Mouse (Mus musculus) CH12.LX (cell line): ENCODE measurements at regions not wholly inside any gene's neighbourhood (a gene's known extent, or its start where the extent isn't known, plus 50 kb on each side); places are given as distances from the start of the nearest gene placed in this dataset.

Source experiments
- CHD2 ChIP-seq: IDR thresholded peaks from 2 replicates; pipeline ENCODE4 v1.6.1; 2011; ENCODE audit warnings: low read length, improper control_type of control experiment
- CTCF ChIP-seq, 2 experiments: IDR thresholded peaks in 1 of 2; conservative IDR thresholded peaks in 1 of 2; 2 replicates each; pipeline ENCODE4 v1.5.1; 2011 to 2012; ENCODE audit warnings: low read depth in 2 of 2, low read length in 2 of 2, improper control_type of control experiment in 1 of 2, inconsistent platforms in 1 of 2, mild to moderate bottlenecking in 1 of 2, moderate library complexity in 1 of 2
- E2F4 ChIP-seq: IDR thresholded peaks from 2 replicates; pipeline ENCODE4 v1.6.1; 2011; ENCODE audit warnings: low read depth, low read length, improper control_type of control experiment; ENCODE audit not compliant: insufficient replicate concordance
- GABPA ChIP-seq: IDR thresholded peaks from 2 replicates; pipeline ENCODE4 v1.6.1; 2012; ENCODE audit warnings: low read depth, low read length, improper control_type of control experiment, inconsistent platforms; ENCODE audit not compliant: insufficient replicate concordance
- MAFK ChIP-seq: IDR thresholded peaks from 2 replicates; pipeline ENCODE4 v1.6.1; 2011; ENCODE audit warnings: low read length, improper control_type of control experiment; ENCODE audit not compliant: insufficient replicate concordance
- MXI1 ChIP-seq: IDR thresholded peaks from 2 replicates; pipeline ENCODE4 v1.6.1; 2011; ENCODE audit warnings: mild to moderate bottlenecking, low read depth, low read length, improper control_type of control experiment
- NELFE ChIP-seq: IDR thresholded peaks from 2 replicates; pipeline ENCODE4 v1.6.1; 2011; ENCODE audit warnings: low read depth, low read length, improper control_type of control experiment
- POLR2A ChIP-seq: IDR thresholded peaks from 2 replicates; pipeline ENCODE4 v1.6.1; 2011; ENCODE audit warnings: low read depth, mild to moderate bottlenecking, improper control_type of control experiment, low read length
- USF1 ChIP-seq: IDR thresholded peaks from 2 replicates; pipeline ENCODE4 v1.6.1; 2014; ENCODE audit warnings: low read depth, mild to moderate bottlenecking, inconsistent platforms, low read length, improper control_type of control experiment
- ZC3H11A ChIP-seq: IDR thresholded peaks from 2 replicates; pipeline ENCODE4 v1.6.1; 2012; ENCODE audit warnings: low read depth, mild to moderate bottlenecking, inconsistent platforms, low read length, improper control_type of control experiment
- ZKSCAN1 ChIP-seq: IDR thresholded peaks from 2 replicates; pipeline ENCODE4 v1.6.1; 2012; ENCODE audit warnings: low read depth, inconsistent platforms, low read length, improper control_type of control experiment, borderline replicate concordance

- no peak for TF ChIP-seq USF1
- no peak for TF ChIP-seq GABPA
- no peak for TF ChIP-seq ZC3H11A
- TF ChIP-seq CTCF (conservative IDR thresholded peaks at IDR 0.05 in 1 of 2, IDR thresholded peaks at IDR 0.05 in 1 of 2; ENCODE audit: low read depth in 2 of 2, low read length in 2 of 2), result no peak
- TF ChIP-seq POLR2A, result no peak
- TF ChIP-seq E2F4, result no peak
- TF ChIP-seq CHD2, result no peak
- no peak for TF ChIP-seq ZKSCAN1
- no peak for TF ChIP-seq MXI1
- TF ChIP-seq MAFK, result no peak
- TF ChIP-seq NELFE, result no peak
Observed at GRCm38 (mm10) chr9:72183336-72183735, 71.7 kb upstream of the Tcf12 start.
